Mouse (Mus musculus): ENCODE data around the gene Pak4. TPM values are rescaled to one million over a fixed set of nuclear protein-coding genes. Genes with fewer than 3 reads are reported as not detected.
A peak's percentile ranks its signal among the peaks of the same experiment; 100 is the strongest.

Pak4 gene
- total and polyA plus RNA-seq, 3 experiments: 9.3 to 26.6 TPM; not detected in 1

DNA sequence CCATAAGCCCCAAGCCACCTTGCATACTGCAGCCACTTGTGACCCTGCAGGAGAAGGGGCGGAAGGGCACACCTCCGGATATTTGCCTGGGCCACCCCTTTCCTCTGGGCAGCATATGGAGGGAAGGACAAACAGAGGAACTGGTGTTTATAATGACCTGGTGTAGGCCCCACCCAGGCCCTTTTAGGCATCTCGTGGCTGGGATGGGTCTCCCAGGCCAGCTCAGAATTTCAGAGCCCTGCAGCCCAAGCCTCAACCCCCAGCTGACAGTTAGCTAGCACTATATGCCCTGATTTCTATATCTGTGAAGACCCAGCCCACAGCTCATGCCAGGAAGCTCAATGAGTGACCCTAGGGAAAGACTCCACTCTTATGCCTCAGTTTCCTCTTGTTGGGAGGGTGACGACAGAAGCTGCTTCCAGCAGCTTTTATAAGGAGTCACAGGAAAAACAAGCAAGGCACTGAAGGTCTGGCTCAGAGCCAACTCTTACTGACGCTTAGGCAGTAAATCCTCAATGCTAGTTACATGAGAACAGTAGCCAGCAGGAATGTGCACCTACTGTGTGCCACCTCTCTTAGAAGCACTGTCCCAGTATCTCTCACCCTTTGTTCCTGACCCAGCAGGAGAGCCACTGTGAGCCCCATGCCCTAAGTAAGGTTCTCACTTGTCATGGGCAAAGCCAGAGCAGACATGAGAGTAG is 26.9 kb downstream of the Pak4 start:
- Histone ChIP-seq H3K36me3 (ENCODE audit: control insufficient read depth in 1 of 2, insufficient read depth in 2 of 2, low read length in 2 of 2) (no peaks in the 10 kb centered on the region; a peak in 1 of 4 replicates), H3K27me3 (ENCODE audit: control insufficient read depth in 1 of 2, insufficient read depth in 2 of 2, low read length in 2 of 2) (no peaks in the 10 kb centered on the region), H3K27ac (ENCODE audit: control insufficient read depth, low read depth, low read length) (no peak overlapping the region), H3K79me2 (ENCODE audit: control insufficient read depth, insufficient read depth, low read length, poor library complexity) (no peaks in the 10 kb centered on the region), H3K4me3 (ENCODE audit: control insufficient read depth in 1 of 2, insufficient read depth in 1 of 2, low read depth in 2 of 2, low read length in 2 of 2) (no peak overlapping the region), H3K9ac (ENCODE audit: control insufficient read depth, low read depth, low read length, poor library complexity, severe bottlenecking) (no peak overlapping the region), H3K4me1 (ENCODE audit: control insufficient read depth in 1 of 2, insufficient read depth in 2 of 2, low read length in 2 of 2) (peaks cover 0 to 4% of the 10 kb centered on the region in 2 experiments; a peak in 1 of 4 replicates), H3K9me3 (replicated peaks; ENCODE audit: insufficient read depth, low read length) (no peaks in the 10 kb centered on the region)
- TF ChIP-seq ZKSCAN1 (IDR thresholded peaks at IDR 0.05; ENCODE audit: low read depth, low read length) (peak; percentile 87), TAL1 (IDR thresholded peaks at IDR 0.05; ENCODE audit: low read length) (no peak), SMC3 (IDR thresholded peaks at IDR 0.05; ENCODE audit: low read depth, low read length) (no peak), MAZ (IDR thresholded peaks at IDR 0.05; ENCODE audit: low read depth, low read length) (no peak)
- DNase-seq (ENCODE audit: low read depth, low spot score): peak; percentile 19

DNA sequence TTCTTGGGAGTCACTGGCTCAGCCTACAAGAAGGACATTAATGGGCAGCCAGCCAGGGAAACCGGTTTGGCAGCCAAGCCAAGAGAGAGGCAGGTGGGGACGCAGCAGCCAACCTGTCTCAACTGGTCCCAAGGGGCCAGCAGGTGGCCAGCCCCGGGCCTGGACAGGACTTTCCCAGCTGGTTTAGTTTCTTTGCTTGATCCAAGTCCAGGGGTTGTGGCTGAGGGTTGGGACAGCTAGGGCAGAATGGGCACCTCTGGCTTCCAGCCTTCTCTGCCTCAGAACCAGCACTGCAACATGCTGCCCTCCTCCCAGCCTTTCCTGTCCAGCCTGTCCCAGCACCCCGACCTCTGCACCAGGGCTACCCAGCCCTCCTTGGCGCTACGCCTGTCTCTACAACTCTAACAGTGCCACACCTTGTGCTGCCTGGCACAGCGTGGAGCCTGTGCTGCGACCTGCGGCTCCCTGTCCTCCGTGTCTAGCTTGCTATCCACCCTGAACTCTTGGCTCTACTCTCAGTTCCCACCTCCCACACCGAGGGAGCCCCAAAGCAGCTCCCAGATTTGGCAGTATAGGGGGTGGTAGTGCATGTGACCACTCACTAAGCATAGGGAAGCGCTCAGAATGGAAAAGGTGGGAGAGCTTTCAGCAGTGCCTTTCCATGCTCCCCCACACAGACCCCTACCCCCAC is 27.5 kb downstream of the Pak4 start:
- no peaks in the 10 kb centered on the region; a peak in 1 of 4 replicates for H3K36me3 ChIP-seq (ENCODE audit: control insufficient read depth in 1 of 2, insufficient read depth in 2 of 2, low read length in 2 of 2)
- no peaks in the 10 kb centered on the region for H3K79me2 ChIP-seq (ENCODE audit: control insufficient read depth, insufficient read depth, low read length, poor library complexity)
- peaks cover 0 to 3% of the 10 kb centered on the region in 2 experiments; a peak in 1 of 4 replicates for H3K4me1 ChIP-seq (ENCODE audit: control insufficient read depth in 1 of 2, insufficient read depth in 2 of 2, low read length in 2 of 2)
- no peak for TF ChIP-seq POLR2AphosphoS2 (IDR thresholded peaks at IDR 0.05; ENCODE audit: low read length)
- TF ChIP-seq TBP (IDR thresholded peaks at IDR 0.05; ENCODE audit: low read depth, low read length): no peak
- no peak for TF ChIP-seq CHD2 (IDR thresholded peaks at IDR 0.05; ENCODE audit: low read length)
- no peak for TF ChIP-seq SIN3A (IDR thresholded peaks at IDR 0.05; ENCODE audit: low read length)
- TF ChIP-seq SMC3 (IDR thresholded peaks at IDR 0.05; ENCODE audit: low read depth, low read length): no peak
- TF ChIP-seq EP300 (IDR thresholded peaks at IDR 0.05; ENCODE audit: low read depth in 1 of 2, low read length in 2 of 2): no peak
- TF ChIP-seq RCOR1 (IDR thresholded peaks at IDR 0.05; ENCODE audit: low read depth, low read length): no peak
- no peak for TF ChIP-seq ZC3H11A (IDR thresholded peaks at IDR 0.05; ENCODE audit: low read depth, low read length)
- TF ChIP-seq POLR2AphosphoS5 (IDR thresholded peaks at IDR 0.05; ENCODE audit: borderline replicate concordance, low read depth, low read length): no peak
- TF ChIP-seq UBTF (IDR thresholded peaks at IDR 0.05; ENCODE audit: borderline replicate concordance, insufficient read depth, low read depth, low read length): no peak
- no peak for TF ChIP-seq MAZ (IDR thresholded peaks at IDR 0.05; ENCODE audit: low read depth, low read length)
- TF ChIP-seq ZKSCAN1 (IDR thresholded peaks at IDR 0.05; ENCODE audit: low read depth, low read length): no peak
- TF ChIP-seq NELFE (IDR thresholded peaks at IDR 0.05; ENCODE audit: low read depth, low read length): no peak
- no peak for TF ChIP-seq POLR2A (IDR thresholded peaks at IDR 0.05; ENCODE audit: control insufficient read depth in 1 of 2, insufficient read depth in 1 of 2, low read depth in 1 of 2, low read length in 2 of 2, poor library complexity in 1 of 2)
- no peak for TF ChIP-seq USF1 (IDR thresholded peaks at IDR 0.05; ENCODE audit: low read depth, low read length)
- TF ChIP-seq ETS1 (IDR thresholded peaks at IDR 0.05; ENCODE audit: low read depth, low read length): no peak
- TF ChIP-seq RAD21 (IDR thresholded peaks at IDR 0.05; ENCODE audit: low read depth, low read length): no peak
- no peak for TF ChIP-seq KAT2A (conservative IDR thresholded peaks at IDR 0.05; ENCODE audit: low read depth, low read length)
- no peak for TF ChIP-seq NRF1 (IDR thresholded peaks at IDR 0.05; ENCODE audit: insufficient read depth, low read depth, low read length, poor library complexity, severe bottlenecking)
- no peak for TF ChIP-seq MEF2A (IDR thresholded peaks at IDR 0.05; ENCODE audit: extremely low read depth, insufficient replicate concordance, low read depth, low read length, poor library complexity, severe bottlenecking)
- H3K4me3 ChIP-seq (ENCODE audit: control insufficient read depth in 1 of 2, insufficient read depth in 1 of 2, low read depth in 2 of 2, low read length in 2 of 2): no peak overlapping the region
- DNase-seq (ENCODE audit: low read depth, low spot score): no peak
- H3K27me3 ChIP-seq (ENCODE audit: control insufficient read depth in 1 of 2, insufficient read depth in 2 of 2, low read length in 2 of 2): no peaks in the 10 kb centered on the region
- no peak overlapping the region for H3K27ac ChIP-seq (ENCODE audit: control insufficient read depth, low read depth, low read length)
- H3K9ac ChIP-seq (ENCODE audit: control insufficient read depth, low read depth, low read length, poor library complexity, severe bottlenecking): no peak overlapping the region
- no peaks in the 10 kb centered on the region for H3K9me3 ChIP-seq (replicated peaks; ENCODE audit: insufficient read depth, low read length)
